Comparison of ENCODE assay signal across 11 mouse cellular contexts in genomic region chr17:50427331-50428003, GRCm38 (mm10).
DNase-seq lines count a peak whose midpoint lies in the region; ATAC-seq lines count a peak whose summit lies in the region.
"Had no signal": no experiment of that assay in that cellular context is flagged by ENCODE, and none has a peak within 500 bp of the region (broad histone marks: within the 10 kb centered on the region; RNA-seq: fewer than 3 reads in every experiment).

No protein-coding gene starts in this region.

- H3K27ac ChIP-seq in hindbrain, embryonic 12.5 days = peak overlapping the region; percentile 50
- H3K27ac ChIP-seq: macrophage had no signal

- no peaks in the 10 kb centered on the region for H3K27me3 ChIP-seq in hindbrain, embryonic 12.5 days

- peak; percentile 81 for ATAC-seq in hindbrain, embryonic 12.5 days (ENCODE audit: low FRiP score)

- H3K36me3 ChIP-seq in hindbrain, embryonic 12.5 days = no peaks in the 10 kb centered on the region

- H3K4me1 ChIP-seq in hindbrain, embryonic 12.5 days = peaks cover 11% of the 10 kb centered on the region

- H3K9ac ChIP-seq in hindbrain, embryonic 12.5 days = no peak overlapping the region

- no peaks in the 10 kb centered on the region for H3K9me3 ChIP-seq in hindbrain, embryonic 12.5 days (replicated peaks)

- WGBS in hindbrain, embryonic 12.5 days = 10% methylated on average over 10 of the region's 10 CpGs

- peak overlapping the region; percentile 40 for H3K4me2 ChIP-seq in hindbrain, embryonic 12.5 days (replicated peaks)

- H3K4me3 ChIP-seq in hindbrain, embryonic 12.5 days = peak overlapping the region; percentile 3; the same call in 1 of the 2 replicates

- peak; percentile 62 for DNase-seq in WW6 (ENCODE audit: low read depth, low spot score)
- DNase-seq in embryo, embryonic 10.5 days (ENCODE audit: low spot score) = peak; percentile 42
- DNase-seq in neural tube, embryonic 10.5 days (ENCODE audit: extremely low spot score, low spot score) = peak; percentile 20
- no peak for DNase-seq in yolk sac, embryonic 10.5 days (ENCODE audit: low spot score)
- DNase-seq in cerebellum, adult 8-10 months = no peak
- no peak for DNase-seq in adrenal gland, postnatal 25 days
- DNase-seq: heart, postnatal 10 days; liver; thymus, postnatal 4 days had no signal

Comparison
In these comparisons a context has a peak if more than half of its experiments do, and no peak if none do; other contexts are left out.
1. DNase-seq: peak in WW6 (single experiment), embryo, embryonic 10.5 days (single experiment) and neural tube, embryonic 10.5 days (single experiment); none in yolk sac, embryonic 10.5 days (single experiment), cerebellum, adult 8-10 months (single experiment) and adrenal gland, postnatal 25 days (single experiment).